Mouse (Mus musculus) layer of hippocampus, postnatal 10 days (tissue): ENCODE measurements around the gene Cpt1a. TPM values are rescaled to one million over a fixed set of nuclear protein-coding genes. Genes with fewer than 3 reads are reported as not detected.

Experiments used
- DNase-seq, 2 experiments: peaks; one replicate each; pipeline ENCODE4 v3.0.0; 2021; ENCODE audit warnings: low spot score in 2 of 2
- total RNA-seq, 2 experiments: library from RNA; stranded (reverse); gene quantifications; 2 replicates each; pipeline ENCODE4 v1.2.3; 2021

Gene Cpt1a
- total RNA-seq, 2 experiments from 2014 or later = 31.9 to 35.2 TPM

DNA sequence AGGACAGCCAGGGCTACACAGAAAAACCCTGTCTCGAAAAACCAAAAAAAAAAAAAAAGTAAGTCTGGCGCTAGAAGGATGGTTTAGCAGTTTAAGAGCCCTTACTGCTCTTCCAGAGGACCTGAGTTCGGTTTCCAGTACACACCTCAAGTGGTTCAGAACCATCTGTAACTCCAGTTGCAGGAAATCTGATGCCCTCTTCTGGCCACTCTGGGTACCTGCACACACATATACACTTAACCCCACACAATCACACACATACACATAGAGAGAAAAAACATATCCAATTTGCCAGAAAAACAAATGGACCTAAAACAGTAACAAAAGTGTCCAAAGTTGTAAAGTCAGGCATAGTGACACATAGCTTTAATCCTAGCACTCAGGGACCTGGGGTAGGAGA lies 43.0 kb downstream of the Cpt1a start:
- no peak for DNase-seq

DNA sequence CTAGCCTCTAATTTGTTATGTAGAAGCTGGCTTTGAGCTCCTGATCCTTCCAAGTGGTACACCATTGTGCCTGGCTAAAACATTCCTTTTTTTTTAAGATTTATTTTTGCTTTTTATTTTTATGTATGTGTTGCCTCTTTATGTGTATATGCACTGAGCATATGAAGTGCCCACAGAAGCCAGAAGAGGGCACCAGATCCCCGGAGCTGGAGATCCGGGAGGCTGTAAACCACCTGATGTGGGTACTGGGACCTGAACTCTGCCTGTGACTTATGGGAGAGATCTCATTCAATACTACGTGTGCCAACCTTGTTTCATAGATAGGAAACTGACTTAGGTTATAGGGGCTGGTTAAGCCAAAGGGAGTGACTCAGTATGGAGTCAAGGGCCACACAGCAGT lies 46.1 kb downstream of the Cpt1a start:
- no peak for DNase-seq

DNA sequence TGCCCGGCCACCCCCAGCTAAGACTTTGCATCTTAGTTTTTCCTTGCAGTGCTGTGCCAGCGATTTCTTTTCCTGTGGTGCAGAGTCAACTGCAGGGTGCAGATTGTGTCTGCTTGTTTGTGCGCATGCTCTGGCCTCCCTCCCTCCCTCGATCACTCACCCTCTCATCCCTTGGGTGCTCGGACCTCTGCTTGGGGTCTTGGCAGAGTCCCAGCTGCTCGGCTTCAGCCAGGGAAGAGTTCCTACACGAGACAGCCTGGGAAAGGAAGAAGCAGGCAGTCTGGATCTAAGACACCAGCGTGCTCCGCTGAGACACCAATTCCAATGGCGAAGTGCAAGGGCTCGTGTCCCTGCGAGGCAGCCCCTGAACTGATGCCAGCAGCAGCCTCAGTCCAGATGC lies 51.2 kb downstream of the Cpt1a start:
- DNase-seq = no peak

- no peak for DNase-seq
Observed at GRCm38 (mm10) chr19:3374028-3374427, 51.9 kb downstream of the Cpt1a start.

DNA sequence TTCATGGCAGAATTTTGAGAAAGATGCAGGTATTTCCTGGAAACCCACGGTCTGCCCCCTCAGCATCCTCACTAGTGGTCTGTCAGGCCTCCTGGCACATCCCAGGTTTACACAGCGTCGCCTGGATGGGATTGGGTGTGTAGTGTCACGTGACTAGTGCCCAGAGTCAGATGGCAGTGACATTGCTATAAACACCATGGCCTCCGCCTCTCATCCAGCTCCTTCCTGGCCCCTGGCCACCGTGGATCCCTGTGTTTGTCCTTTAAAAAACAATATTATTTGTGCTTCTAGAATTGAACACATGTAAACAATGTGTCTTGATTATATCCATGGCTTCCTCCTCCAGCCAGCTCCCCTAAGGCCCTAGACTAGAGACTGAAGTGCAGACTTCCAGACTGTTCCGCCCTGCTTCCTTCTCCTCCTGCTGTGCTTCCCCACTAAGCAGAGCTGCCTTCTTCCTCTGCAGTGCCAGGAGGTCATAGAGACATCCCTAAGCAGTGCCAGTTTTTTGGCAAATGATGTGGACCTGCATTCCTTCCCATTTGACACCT lies 53.9 kb downstream of the Cpt1a start:
- DNase-seq = no peak

GRCm38 (mm10) chr19:3376966-3377715 lies 55.0 kb downstream of the Cpt1a start:
- DNase-seq = no peak

GRCm38 (mm10) chr19:3378614-3379013 lies 56.5 kb downstream of the Cpt1a start:
- DNase-seq = no peak

DNA sequence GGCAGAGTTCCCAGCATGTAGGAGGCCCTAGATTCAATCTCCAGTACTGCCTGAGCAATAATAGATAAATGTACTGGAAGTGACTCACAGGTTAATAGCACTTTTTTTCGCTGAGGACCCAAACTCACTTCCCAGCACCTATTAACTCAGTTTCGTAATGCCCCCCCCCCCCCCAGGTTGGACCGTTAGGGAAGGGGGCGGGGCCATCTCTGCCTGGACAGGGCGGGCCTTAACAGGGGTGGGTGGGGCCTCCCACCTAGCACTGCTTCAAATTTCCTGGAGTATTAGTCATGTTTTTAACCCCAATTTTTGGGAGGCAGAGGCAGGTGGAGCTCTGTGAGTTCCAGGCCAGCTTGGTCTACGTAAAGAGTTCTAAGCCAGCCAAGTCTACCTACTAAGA lies 65.9 kb downstream of the Cpt1a start:
- DNase-seq = no peak

GRCm38 (mm10) chr19:3388629-3389057 lies 66.5 kb downstream of the Cpt1a start, which contains the start of gene Tesmin:
Gene Tesmin, plus strand, starts transcription at chr19:3388857.
- peak; percentile 92 to 94 for DNase-seq

- DNase-seq = peak; percentile 94 to 96
Observed at GRCm38 (mm10) chr19:3389089-3389488, 67.0 kb downstream of the Cpt1a start.

DNA sequence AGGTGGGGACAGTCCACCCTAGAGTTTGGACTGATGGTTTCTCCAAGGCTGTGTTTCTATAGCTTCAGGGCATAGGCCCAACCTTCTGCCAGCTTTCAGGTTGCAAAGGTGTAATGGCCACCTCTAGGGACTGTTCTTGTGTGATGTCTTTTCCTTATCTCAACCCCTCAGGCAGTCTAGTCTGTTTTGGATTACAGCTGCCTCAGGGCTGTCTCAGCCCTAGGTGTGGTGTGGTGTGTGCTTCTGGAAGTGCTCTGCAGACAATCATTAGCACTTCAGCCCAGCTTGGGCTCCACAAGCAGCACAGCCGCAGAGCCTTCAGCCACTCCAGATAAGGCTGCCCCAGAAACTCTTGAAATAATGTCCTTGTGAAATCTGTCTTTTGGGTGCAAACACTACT lies 70.2 kb downstream of the Cpt1a start:
- no peak for DNase-seq

- DNase-seq = no peak
Observed at GRCm38 (mm10) chr19:3394216-3394615, 72.1 kb downstream of the Cpt1a start.

DNA sequence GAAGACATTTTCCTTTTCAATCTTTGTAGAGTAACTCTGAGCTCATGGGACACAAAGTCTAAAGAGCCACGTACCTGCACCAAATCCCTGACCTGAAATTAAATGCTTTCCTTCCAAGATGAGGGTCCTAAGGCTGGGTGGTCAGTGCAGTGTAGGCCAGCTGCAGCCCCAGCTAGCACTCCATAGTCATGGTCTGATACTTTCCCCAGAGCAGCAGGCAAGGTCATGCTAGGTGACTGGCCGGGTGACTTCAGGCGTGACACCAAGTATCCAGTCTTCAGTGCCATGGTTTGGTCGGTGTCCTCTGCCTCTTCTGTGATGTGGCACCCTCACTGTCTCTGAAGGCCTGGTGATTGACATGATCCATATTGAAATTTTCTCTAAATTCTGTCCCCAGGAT lies 77.9 kb downstream of the Cpt1a start:
- DNase-seq = no peak

- no peak for DNase-seq
Observed at GRCm38 (mm10) chr19:3401504-3401903, 79.4 kb downstream of the Cpt1a start.

DNA sequence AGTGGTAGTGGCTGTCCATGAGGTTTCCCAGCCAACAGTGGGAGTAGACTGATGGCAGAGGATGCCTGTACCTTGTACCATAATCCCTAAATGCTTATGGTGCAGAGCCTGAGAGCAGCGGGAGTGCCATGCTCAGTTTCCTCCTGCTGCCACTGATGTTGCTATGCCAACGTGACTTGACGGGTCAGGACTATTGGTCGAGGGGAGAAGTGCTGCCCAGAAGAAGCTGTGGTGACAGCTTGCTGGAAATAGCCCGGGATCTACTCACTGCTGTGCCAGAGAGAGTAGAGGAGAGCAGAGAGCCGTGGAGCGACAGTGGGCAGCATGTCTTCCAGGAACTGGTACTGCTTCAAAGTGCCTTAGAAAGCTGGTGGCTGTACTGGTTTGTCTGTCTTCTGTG lies 79.8 kb downstream of the Cpt1a start:
- no peak for DNase-seq

DNA sequence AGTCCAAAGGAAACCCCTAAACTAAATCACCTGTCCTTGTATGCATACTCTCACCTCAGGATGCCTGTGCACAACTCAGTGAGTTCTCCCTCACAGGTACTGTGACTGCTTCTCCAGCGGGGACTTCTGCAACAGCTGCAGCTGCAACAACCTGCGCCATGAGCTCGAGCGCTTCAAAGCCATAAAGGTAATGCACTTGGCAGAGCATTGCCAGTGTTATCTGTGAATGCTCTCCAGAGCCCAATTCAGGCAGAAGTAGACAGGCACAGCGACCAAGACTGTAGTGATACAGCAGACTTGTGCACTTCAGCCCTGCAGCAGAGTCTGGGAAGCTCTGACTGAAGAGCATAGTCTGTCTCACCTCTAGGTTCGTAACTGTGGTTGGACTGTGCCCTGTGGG lies 80.3 kb downstream of the Cpt1a start:
- DNase-seq = no peak

DNA sequence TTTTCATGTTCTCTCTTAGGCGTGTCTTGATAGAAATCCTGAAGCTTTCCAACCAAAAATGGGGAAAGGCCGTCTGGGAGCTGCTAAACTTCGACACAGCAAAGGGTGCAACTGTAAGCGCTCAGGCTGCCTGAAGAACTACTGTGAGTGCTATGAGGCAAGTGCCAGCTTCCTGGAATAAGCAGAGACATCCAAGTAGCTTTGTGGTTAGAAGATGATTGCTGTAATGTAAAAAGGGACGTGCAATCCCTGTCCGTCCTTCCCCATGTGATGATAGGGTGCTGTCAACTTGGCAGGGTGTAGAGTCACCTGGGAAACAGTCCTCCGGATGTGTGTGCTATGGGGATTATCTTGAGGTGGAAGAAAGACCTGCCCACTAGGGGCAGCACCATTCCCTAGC lies 81.9 kb downstream of the Cpt1a start:
- no peak for DNase-seq

DNA sequence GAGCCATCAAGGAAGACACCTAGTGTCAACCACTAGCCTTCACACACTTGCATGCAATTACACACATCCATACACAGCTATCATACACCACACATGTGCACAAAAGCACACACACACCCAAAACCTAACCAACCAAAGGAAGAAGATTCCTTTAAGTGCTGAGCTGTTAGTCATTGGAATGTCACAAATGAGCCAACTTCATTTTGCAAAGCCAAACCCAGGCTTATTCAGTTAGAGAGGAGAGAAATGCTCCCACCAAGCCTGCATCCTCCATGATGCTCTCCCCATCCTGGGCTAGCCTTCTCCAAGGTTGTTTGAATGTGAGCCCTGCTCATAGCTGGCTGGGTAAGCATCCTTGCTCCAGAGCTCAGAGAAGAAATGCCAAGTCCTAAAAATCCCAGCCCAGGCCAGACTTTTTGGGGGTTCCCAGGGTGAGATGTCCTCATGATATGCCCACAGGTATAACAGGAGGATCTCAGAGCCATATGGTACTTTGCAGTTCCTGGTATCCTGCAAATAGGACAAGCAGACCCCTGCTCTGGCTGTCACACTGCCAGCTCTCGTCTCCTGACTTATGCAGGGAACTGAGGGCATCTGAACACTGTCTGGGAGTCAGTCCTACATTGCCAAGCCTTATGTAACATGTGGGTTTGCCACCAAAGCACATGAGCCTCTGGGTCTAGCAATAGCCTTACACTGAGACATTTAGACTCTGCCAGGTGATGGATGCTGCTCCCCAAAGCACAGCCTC lies 83.6 kb downstream of the Cpt1a start:
- DNase-seq = no peak

GRCm38 (mm10) chr19:3414268-3414733 lies 92.2 kb downstream of the Cpt1a start, which contains the start of gene Gal:
Gene Gal, minus strand, starts transcription at chr19:3414544.
- peak; percentile 25 to 30 for DNase-seq

GRCm38 (mm10) chr19:3419251-3419650 lies 97.1 kb downstream of the Cpt1a start:
- no peak for DNase-seq

GRCm38 (mm10) chr19:3422488-3422887 lies 100.4 kb downstream of the Cpt1a start:
- DNase-seq = no peak

DNA sequence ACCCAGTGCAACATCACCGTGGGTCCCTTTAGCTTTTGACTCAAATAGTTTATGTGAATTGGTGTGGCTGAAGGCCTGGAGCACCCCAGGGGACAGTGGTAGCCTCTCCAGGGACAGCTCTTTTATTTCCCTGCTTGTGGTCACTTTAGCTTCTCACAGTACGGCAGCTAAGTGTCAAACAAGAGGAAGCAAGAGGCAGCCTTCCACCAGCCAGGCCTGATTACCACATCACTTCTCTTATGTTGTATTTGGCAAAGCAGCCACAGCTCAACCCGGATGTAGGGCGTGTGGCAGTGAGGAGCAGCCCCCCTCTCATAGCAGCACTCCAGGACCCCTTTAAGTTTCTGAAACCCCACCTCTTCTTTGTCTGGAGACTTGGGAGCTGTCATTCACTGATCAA lies 100.8 kb downstream of the Cpt1a start:
- DNase-seq = no peak
